Mouse (Mus musculus): Measurements from ENCODE around the gene Gm47289. TPM values are rescaled to one million over a fixed set of nuclear protein-coding genes. Genes with fewer than 3 reads are reported as not detected.

The Gm47289 gene
- polyA plus RNA-seq (2017; shearing (Covaris generic)): not detected

GRCm38 (mm10) chr9:119158861-119159260 lies at the start of gene Gm47289:
Gene Gm47289, plus strand, starts transcription at chr9:119159161.

GRCm38 (mm10) chr9:119156278-119157201 lies 2.4 kb upstream of the Gm47289 start, which contains the start of gene Acaa1b:
Gene Acaa1b, minus strand, starts transcription at chr9:119157093.

GRCm38 (mm10) chr9:119208998-119209397 lies 50.0 kb downstream of the Gm47289 start, which contains the start of gene Slc22a13:
Gene Slc22a13, minus strand, starts transcription at chr9:119209098.

Other genes starting within 250 kb of the Gm47289 start
- not detected for gene Ctdspl, start 232.7 kb upstream of the Gm47289 start, polyA plus RNA-seq (2017; shearing (Covaris generic))
- gene Vill, start 106.4 kb upstream of the Gm47289 start, polyA plus RNA-seq (2017; shearing (Covaris generic)): 0.90 TPM
- 2.0 TPM for gene Plcd1, start 65.7 kb upstream of the Gm47289 start, polyA plus RNA-seq (2017; shearing (Covaris generic))
- gene Dlec1, start 56.7 kb upstream of the Gm47289 start, polyA plus RNA-seq (2017; shearing (Covaris generic)): 0.16 TPM
- gene Acaa1b, start 2.1 kb upstream of the Gm47289 start, polyA plus RNA-seq (2017; shearing (Covaris generic)): not detected
- not detected for gene Slc22a13, start 49.9 kb downstream of the Gm47289 start, polyA plus RNA-seq (2017; shearing (Covaris generic))
- gene Oxsr1, start 163.3 kb downstream of the Gm47289 start, polyA plus RNA-seq (2017; shearing (Covaris generic)): 31.7 TPM
- gene Acaa1a, start 180.5 kb downstream of the Gm47289 start, polyA plus RNA-seq (2017; shearing (Covaris generic)): 75.7 TPM
- gene Myd88, start 182.2 kb downstream of the Gm47289 start, polyA plus RNA-seq (2017; shearing (Covaris generic)): 48.8 TPM
- gene Xylb, start 198.2 kb downstream of the Gm47289 start, polyA plus RNA-seq (2017; shearing (Covaris generic)): 0.84 TPM
- gene Slc22a14, start 206.4 kb downstream of the Gm47289 start, polyA plus RNA-seq (2017; shearing (Covaris generic)): not detected
- gene Acvr2b, start 243.0 kb downstream of the Gm47289 start, polyA plus RNA-seq (2017; shearing (Covaris generic)): 0.47 TPM

Data from effector memory CD4-positive, alpha-beta T cell, adult 5 months (primary cell).